Mouse (Mus musculus) CH12.LX (cell line): ENCODE data around the gene Ift43.

Experiments used
- CHD2 ChIP-seq: IDR thresholded peaks from 2 replicates; pipeline ENCODE4 v1.6.1; 2011; ENCODE audit warnings: low read length, improper control_type of control experiment
- CTCF ChIP-seq, 2 experiments: IDR thresholded peaks in 1 of 2; conservative IDR thresholded peaks in 1 of 2; 2 replicates each; pipeline ENCODE4 v1.5.1; 2011 to 2012; ENCODE audit warnings: low read depth in 2 of 2, low read length in 2 of 2, improper control_type of control experiment in 1 of 2, inconsistent platforms in 1 of 2, mild to moderate bottlenecking in 1 of 2, moderate library complexity in 1 of 2
- EP300 ChIP-seq: IDR thresholded peaks from 2 replicates; pipeline ENCODE4 v1.6.1; 2011; ENCODE audit warnings: low read length, improper control_type of control experiment
- MAZ ChIP-seq: IDR thresholded peaks from 2 replicates; pipeline ENCODE4 v1.6.1; 2012; ENCODE audit warnings: low read depth, mild to moderate bottlenecking, inconsistent platforms, low read length, improper control_type of control experiment, moderate library complexity
- POLR2A ChIP-seq: IDR thresholded peaks from 2 replicates; pipeline ENCODE4 v1.6.1; 2011; ENCODE audit warnings: low read depth, mild to moderate bottlenecking, improper control_type of control experiment, low read length
- POLR2AphosphoS2 ChIP-seq: IDR thresholded peaks from 2 replicates; pipeline ENCODE4 v1.6.1; 2011; ENCODE audit warnings: low read depth, low read length, improper control_type of control experiment
- TBP ChIP-seq: conservative IDR thresholded peaks from 2 replicates; pipeline ENCODE4 v1.6.1; 2011; ENCODE audit warnings: low read depth, low read length, improper control_type of control experiment
- USF1 ChIP-seq: IDR thresholded peaks from 2 replicates; pipeline ENCODE4 v1.6.1; 2014; ENCODE audit warnings: low read depth, mild to moderate bottlenecking, inconsistent platforms, low read length, improper control_type of control experiment
- ZC3H11A ChIP-seq: IDR thresholded peaks from 2 replicates; pipeline ENCODE4 v1.6.1; 2012; ENCODE audit warnings: low read depth, mild to moderate bottlenecking, inconsistent platforms, low read length, improper control_type of control experiment

- TF ChIP-seq POLR2A (no peak), EP300 (no peak), MAZ (no peak), POLR2AphosphoS2 (no peak), TBP (no peak), ZC3H11A (no peak), CTCF (conservative IDR thresholded peaks at IDR 0.05 in 1 of 2, IDR thresholded peaks at IDR 0.05 in 1 of 2; ENCODE audit: low read depth in 2 of 2, low read length in 2 of 2) (no peak), USF1 (no peak), CHD2 (no peak)
Observed at GRCm38 (mm10) chr12:86049813-86050212, 32.5 kb upstream of the Ift43 start.
